Mouse (Mus musculus) MEL (cell line): Measurements from ENCODE around the gene Nhlrc3.

Source experiments
- BHLHE40 ChIP-seq: IDR thresholded peaks from 2 replicates; pipeline ENCODE4 v1.6.1; 2012; ENCODE audit warnings: low read depth, mild to moderate bottlenecking, inconsistent platforms, low read length, improper control_type of control experiment, borderline replicate concordance
- CHD1 ChIP-seq: IDR thresholded peaks from 2 replicates; pipeline ENCODE4 v1.6.1; 2012; ENCODE audit warnings: low read depth, mild to moderate bottlenecking, inconsistent platforms, low read length, improper control_type of control experiment
- CTCF ChIP-seq, 3 experiments: IDR thresholded peaks in 2 of 3; conservative IDR thresholded peaks in 1 of 3; 2 replicates each; pipeline ENCODE4 v1.5.1; 2011 to 2012; ENCODE audit warnings: low read length in 3 of 3, low read depth in 2 of 3, mild to moderate bottlenecking in 2 of 3, improper control_type of control experiment in 1 of 3, inconsistent platforms in 1 of 3, mixed read lengths in 1 of 3, moderate library complexity in 1 of 3; ENCODE audit not compliant: control insufficient read depth in 1 of 3, insufficient read depth in 1 of 3, poor library complexity in 1 of 3, severe bottlenecking in 1 of 3
- EP300 ChIP-seq, 2 experiments: IDR thresholded peaks; 2 replicates each; pipeline ENCODE4 v1.6.1; 2011; ENCODE audit warnings: improper control_type of control experiment in 2 of 2, low read length in 2 of 2, low read depth in 1 of 2, mild to moderate bottlenecking in 1 of 2
- HCFC1 ChIP-seq: IDR thresholded peaks from 2 replicates; pipeline ENCODE4 v1.6.1; 2012; ENCODE audit warnings: low read depth, mild to moderate bottlenecking, inconsistent platforms, low read length, improper control_type of control experiment, moderate library complexity
- KAT2A ChIP-seq: conservative IDR thresholded peaks from 2 replicates; pipeline ENCODE4 v1.6.1; 2012; ENCODE audit warnings: low read depth, low read length, improper control_type of control experiment, inconsistent platforms
- MYB ChIP-seq: IDR thresholded peaks from 2 replicates; pipeline ENCODE4 v1.6.1; 2011; ENCODE audit warnings: mild to moderate bottlenecking, low read depth, low read length, improper control_type of control experiment
- NELFE ChIP-seq: IDR thresholded peaks from 2 replicates; pipeline ENCODE4 v1.6.1; 2011; ENCODE audit warnings: low read depth, low read length, improper control_type of control experiment
- NRF1 ChIP-seq: IDR thresholded peaks from 2 replicates; pipeline ENCODE4 v1.6.1; 2014; ENCODE audit warnings: low read depth, mild to moderate bottlenecking, inconsistent platforms, low read length, improper control_type of control experiment, moderate library complexity; ENCODE audit not compliant: poor library complexity, insufficient read depth, severe bottlenecking
- POLR2A ChIP-seq, 2 experiments: IDR thresholded peaks; 2 replicates each; pipeline ENCODE4 v1.6.1; 2011 to 2012; ENCODE audit warnings: low read length in 2 of 2, mild to moderate bottlenecking in 2 of 2, control low read depth in 1 of 2, improper control_type of control experiment in 1 of 2, low read depth in 1 of 2, moderate library complexity in 1 of 2; ENCODE audit not compliant: control insufficient read depth in 1 of 2, insufficient read depth in 1 of 2, poor library complexity in 1 of 2
- POLR2AphosphoS2 ChIP-seq: IDR thresholded peaks from 2 replicates; pipeline ENCODE4 v1.6.1; 2011; ENCODE audit warnings: low read length, improper control_type of control experiment
- ZMIZ1 ChIP-seq: IDR thresholded peaks from 2 replicates; pipeline ENCODE4 v1.6.1; 2012; ENCODE audit warnings: low read depth, mild to moderate bottlenecking, inconsistent platforms, low read length, improper control_type of control experiment, moderate library complexity
- ZNF384 ChIP-seq: IDR thresholded peaks from 2 replicates; pipeline ENCODE4 v1.6.1; 2012; ENCODE audit warnings: low read depth, mild to moderate bottlenecking, inconsistent platforms, low read length, improper control_type of control experiment

GRCm38 (mm10) chr3:53453346-53453745 is 9.8 kb downstream of the Nhlrc3 start:
- TF ChIP-seq EP300 (IDR thresholded peaks at IDR 0.05; ENCODE audit: low read depth in 1 of 2, low read length in 2 of 2) = no peak
- no peak for TF ChIP-seq HCFC1
- TF ChIP-seq NELFE = no peak
- no peak for TF ChIP-seq BHLHE40
- no peak for TF ChIP-seq ZNF384
- no peak for TF ChIP-seq ZMIZ1
- no peak for TF ChIP-seq POLR2AphosphoS2
- TF ChIP-seq NRF1 = no peak
- TF ChIP-seq MYB = no peak
- TF ChIP-seq CTCF (IDR thresholded peaks at IDR 0.05 in 2 of 3, conservative IDR thresholded peaks at IDR 0.05 in 1 of 3; ENCODE audit: control insufficient read depth in 1 of 3, insufficient read depth in 1 of 3, low read depth in 2 of 3, low read length in 3 of 3, poor library complexity in 1 of 3, severe bottlenecking in 1 of 3) = no peak
- TF ChIP-seq POLR2A (IDR thresholded peaks at IDR 0.05; ENCODE audit: control insufficient read depth in 1 of 2, insufficient read depth in 1 of 2, low read depth in 1 of 2, low read length in 2 of 2, poor library complexity in 1 of 2) = no peak
- TF ChIP-seq CHD1 = no peak
- no peak for TF ChIP-seq KAT2A
